Mouse (Mus musculus): ENCODE data around the gene Oprd1. TPM values are rescaled to one million over a fixed set of nuclear protein-coding genes. Genes with fewer than 3 reads are reported as not detected.

Gene Oprd1
- polyA plus RNA-seq, 2 experiments: 0.18 to 0.65 TPM

- H3K27me3 ChIP-seq (ENCODE audit: control insufficient read depth, insufficient read depth, low read length): no peaks in the 10 kb centered on the region
- 62% methylated on average over 4 of the region's 4 CpGs for WGBS
- no peaks in the 10 kb centered on the region for H3K4me1 ChIP-seq (ENCODE audit: control insufficient read depth, insufficient read depth, low read length)
- H3K9me3 ChIP-seq (ENCODE audit: control insufficient read depth, low read length): no peaks in the 10 kb centered on the region
- no peak overlapping the region for H3K9ac ChIP-seq (ENCODE audit: low read depth, low read length, severe bottlenecking)
- ATAC-seq (ENCODE audit: low FRiP score, low read depth) (no peak), DNase-seq (ENCODE audit: low spot score) (no peak)
- no peak for TF ChIP-seq POLR2A (IDR thresholded peaks at IDR 0.05; ENCODE audit: borderline replicate concordance, extremely low read depth, insufficient read depth, insufficient read length)
- no peak overlapping the region for H3K4me2 ChIP-seq (replicated peaks; ENCODE audit: low read depth, low read length, severe bottlenecking)
- no peak overlapping the region for H3K27ac ChIP-seq (replicated peaks; ENCODE audit: low read depth, low read length)
- H3K4me3 ChIP-seq (replicated peaks; ENCODE audit: low read length): no peak overlapping the region
- H3K36me3 ChIP-seq (ENCODE audit: control insufficient read depth, insufficient read depth, low read length): no peaks in the 10 kb centered on the region
Observed at GRCm38 (mm10) chr4:132080492-132080983, 63.7 kb downstream of the Oprd1 start.

- no peaks in the 10 kb centered on the region for H3K36me3 ChIP-seq (ENCODE audit: control insufficient read depth, insufficient read depth, low read length)
- H3K4me2 ChIP-seq (replicated peaks; ENCODE audit: low read depth, low read length, severe bottlenecking): no peak overlapping the region
- 13% methylated on average over 19 of the region's 19 CpGs for WGBS
- no peak overlapping the region for H3K9ac ChIP-seq (ENCODE audit: low read depth, low read length, severe bottlenecking)
- DNase-seq (ENCODE audit: low spot score) (peak; percentile 80), ATAC-seq (ENCODE audit: low FRiP score, low read depth) (no peak)
- H3K4me1 ChIP-seq (ENCODE audit: control insufficient read depth, insufficient read depth, low read length): no peaks in the 10 kb centered on the region
- no peak overlapping the region for H3K4me3 ChIP-seq (replicated peaks; ENCODE audit: low read length)
- H3K27me3 ChIP-seq (ENCODE audit: control insufficient read depth, insufficient read depth, low read length): no peaks in the 10 kb centered on the region
- no peaks in the 10 kb centered on the region for H3K9me3 ChIP-seq (ENCODE audit: control insufficient read depth, low read length)
- H3K27ac ChIP-seq (replicated peaks; ENCODE audit: low read depth, low read length): no peak overlapping the region
- no peak for TF ChIP-seq POLR2A (IDR thresholded peaks at IDR 0.05; ENCODE audit: borderline replicate concordance, extremely low read depth, insufficient read depth, insufficient read length)
Observed at GRCm38 (mm10) chr4:132079555-132080275, 64.6 kb downstream of the Oprd1 start.

GRCm38 (mm10) chr4:132078296-132078714 lies 66.0 kb downstream of the Oprd1 start:
- Histone ChIP-seq H3K9me3 (ENCODE audit: control insufficient read depth, low read length) (no peaks in the 10 kb centered on the region), H3K9ac (ENCODE audit: low read depth, low read length, severe bottlenecking) (no peak overlapping the region), H3K4me2 (replicated peaks; ENCODE audit: low read depth, low read length, severe bottlenecking) (no peak overlapping the region), H3K27me3 (ENCODE audit: control insufficient read depth, insufficient read depth, low read length) (no peaks in the 10 kb centered on the region), H3K36me3 (ENCODE audit: control insufficient read depth, insufficient read depth, low read length) (no peaks in the 10 kb centered on the region), H3K4me3 (replicated peaks; ENCODE audit: low read length) (no peak overlapping the region), H3K27ac (replicated peaks; ENCODE audit: low read depth, low read length) (no peak overlapping the region), H3K4me1 (ENCODE audit: control insufficient read depth, insufficient read depth, low read length) (no peaks in the 10 kb centered on the region)
- no peak for TF ChIP-seq POLR2A (IDR thresholded peaks at IDR 0.05; ENCODE audit: borderline replicate concordance, extremely low read depth, insufficient read depth, insufficient read length)
- WGBS: 66% methylated on average over 7 of the region's 7 CpGs
- DNase-seq (ENCODE audit: low spot score) (no peak), ATAC-seq (ENCODE audit: low FRiP score, low read depth) (no peak)

- H3K27ac ChIP-seq (replicated peaks; ENCODE audit: low read depth, low read length): no peak overlapping the region
- H3K4me1 ChIP-seq (ENCODE audit: control insufficient read depth, insufficient read depth, low read length): no peaks in the 10 kb centered on the region
- H3K36me3 ChIP-seq (ENCODE audit: control insufficient read depth, insufficient read depth, low read length): no peaks in the 10 kb centered on the region
- H3K4me3 ChIP-seq (replicated peaks; ENCODE audit: low read length): no peak overlapping the region
- WGBS: 61% methylated on average over 7 of the region's 7 CpGs
- ATAC-seq (ENCODE audit: low FRiP score, low read depth) (no peak), DNase-seq (ENCODE audit: low spot score) (no peak)
- H3K27me3 ChIP-seq (ENCODE audit: control insufficient read depth, insufficient read depth, low read length): no peaks in the 10 kb centered on the region
- H3K9me3 ChIP-seq (ENCODE audit: control insufficient read depth, low read length): no peaks in the 10 kb centered on the region
- no peak overlapping the region for H3K4me2 ChIP-seq (replicated peaks; ENCODE audit: low read depth, low read length, severe bottlenecking)
- no peak overlapping the region for H3K9ac ChIP-seq (ENCODE audit: low read depth, low read length, severe bottlenecking)
- no peak for TF ChIP-seq POLR2A (IDR thresholded peaks at IDR 0.05; ENCODE audit: borderline replicate concordance, extremely low read depth, insufficient read depth, insufficient read length)
Observed at GRCm38 (mm10) chr4:132077445-132077844, 66.8 kb downstream of the Oprd1 start.

GRCm38 (mm10) chr4:132076480-132077405 lies 67.5 kb downstream of the Oprd1 start:
- H3K9me3 ChIP-seq (ENCODE audit: control insufficient read depth, low read length): no peaks in the 10 kb centered on the region
- DNase-seq (ENCODE audit: low spot score) (peak; percentile 33), ATAC-seq (ENCODE audit: low FRiP score, low read depth) (no peak)
- H3K9ac ChIP-seq (ENCODE audit: low read depth, low read length, severe bottlenecking): no peak overlapping the region
- no peaks in the 10 kb centered on the region for H3K27me3 ChIP-seq (ENCODE audit: control insufficient read depth, insufficient read depth, low read length)
- WGBS: 32% methylated on average over 20 of the region's 20 CpGs
- TF ChIP-seq POLR2A (IDR thresholded peaks at IDR 0.05; ENCODE audit: borderline replicate concordance, extremely low read depth, insufficient read depth, insufficient read length): no peak
- H3K4me2 ChIP-seq (replicated peaks; ENCODE audit: low read depth, low read length, severe bottlenecking): no peak overlapping the region
- H3K4me3 ChIP-seq (replicated peaks; ENCODE audit: low read length): no peak overlapping the region
- no peak overlapping the region for H3K27ac ChIP-seq (replicated peaks; ENCODE audit: low read depth, low read length)
- no peaks in the 10 kb centered on the region for H3K4me1 ChIP-seq (ENCODE audit: control insufficient read depth, insufficient read depth, low read length)
- H3K36me3 ChIP-seq (ENCODE audit: control insufficient read depth, insufficient read depth, low read length): no peaks in the 10 kb centered on the region

All from limb, embryonic 14.5 days (tissue).